Mouse (Mus musculus) naive thymus-derived CD4-positive, alpha-beta T cell, adult 2 months (primary cell): ENCODE results near the gene Wdhd1.
A peak's percentile ranks its signal among the peaks of the same experiment; 100 is the strongest.

Source experiments
- DNase-seq: peaks from one replicate; pipeline ENCODE4 v3.0.0-alpha.2; 2011; ENCODE audit warnings: low read depth

The Wdhd1 gene

GRCm38 (mm10) chr14:47221567-47221966 is 55.1 kb downstream of the Wdhd1 start:
- DNase-seq = no peak

- no peak for DNase-seq
These were observed 56.2 kb downstream of the Wdhd1 start for GRCm38 (mm10) chr14:47220231-47221025.

GRCm38 (mm10) chr14:47218766-47219606 is 57.7 kb downstream of the Wdhd1 start:
- DNase-seq = no peak

- no peak for DNase-seq
These were observed 60.1 kb downstream of the Wdhd1 start for GRCm38 (mm10) chr14:47216541-47216940.

GRCm38 (mm10) chr14:47214367-47214766 is 62.3 kb downstream of the Wdhd1 start:
- no peak for DNase-seq

DNA sequence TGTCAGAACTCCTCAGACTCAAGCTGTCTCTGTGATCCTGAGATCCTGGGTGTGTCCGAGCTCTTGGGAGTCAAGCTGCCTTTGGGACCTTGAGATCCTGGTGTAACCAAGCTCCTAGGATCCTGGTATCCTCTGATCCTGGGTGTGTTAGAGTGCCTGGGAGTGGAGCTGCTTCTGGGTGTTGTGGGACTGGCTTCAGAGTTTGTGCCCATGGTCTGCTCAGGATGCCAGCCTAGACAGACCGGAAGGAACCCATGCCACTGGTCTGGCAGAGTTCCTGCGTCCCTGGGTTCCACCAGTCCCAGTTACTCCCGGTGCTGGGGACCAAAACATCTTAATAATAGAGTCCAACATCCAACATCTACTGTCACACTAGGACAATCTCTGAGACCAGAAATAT is 63.4 kb downstream of the Wdhd1 start:
- no peak for DNase-seq

DNA sequence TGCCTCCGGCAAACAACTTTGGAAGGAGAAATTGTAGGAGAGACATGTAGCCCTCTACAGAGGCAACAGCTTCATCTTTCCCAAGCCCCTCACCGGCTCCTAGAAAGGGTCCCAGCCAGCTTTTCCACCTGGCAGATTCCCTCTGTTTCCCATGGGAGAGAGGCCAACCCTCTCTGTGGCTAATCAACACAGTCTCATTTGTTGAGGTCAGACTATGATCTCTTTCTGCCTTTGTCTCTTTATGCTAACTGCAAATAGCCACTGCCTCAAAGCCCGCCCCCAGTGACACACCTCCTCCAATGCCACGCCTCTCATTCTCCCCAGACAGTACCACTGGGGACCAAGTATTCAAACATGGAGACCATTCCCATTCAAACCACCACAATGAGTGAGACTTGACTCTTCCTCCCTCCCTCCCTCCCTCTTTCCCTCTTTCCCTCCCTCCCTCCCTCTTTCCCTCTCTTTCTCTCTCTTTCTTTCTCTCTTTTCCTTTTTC is 66.9 kb downstream of the Wdhd1 start:
- no peak for DNase-seq

GRCm38 (mm10) chr14:47208564-47209493 is 67.8 kb downstream of the Wdhd1 start:
- no peak for DNase-seq

GRCm38 (mm10) chr14:47206601-47207000 is 70.1 kb downstream of the Wdhd1 start:
- no peak for DNase-seq

- no peak for DNase-seq
These were observed 71.2 kb downstream of the Wdhd1 start for GRCm38 (mm10) chr14:47205270-47205972.

DNA sequence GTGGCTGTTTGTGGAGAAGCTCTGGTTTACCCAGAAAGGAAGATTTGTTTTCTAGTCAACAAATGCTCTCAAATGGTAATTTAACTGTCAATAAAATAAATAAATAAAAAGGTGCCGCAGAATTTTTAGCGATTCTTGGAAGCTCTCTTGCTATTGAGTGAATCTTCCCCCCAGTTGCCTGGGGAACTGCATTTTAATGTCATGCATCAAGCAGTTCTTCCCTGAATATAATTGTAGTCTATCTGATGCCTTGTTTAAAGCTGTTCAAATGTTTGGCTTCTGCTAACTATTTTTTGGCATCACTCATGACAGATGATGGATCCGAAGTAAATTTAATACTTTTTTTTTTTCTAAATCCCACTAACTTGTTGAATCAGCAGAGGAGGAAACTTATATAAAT is 79.3 kb downstream of the Wdhd1 start:
- DNase-seq = no peak

GRCm38 (mm10) chr14:47196711-47197110 is 79.9 kb downstream of the Wdhd1 start:
- DNase-seq = no peak

GRCm38 (mm10) chr14:47194096-47194495 is 82.6 kb downstream of the Wdhd1 start:
- peak; percentile 63 for DNase-seq

DNA sequence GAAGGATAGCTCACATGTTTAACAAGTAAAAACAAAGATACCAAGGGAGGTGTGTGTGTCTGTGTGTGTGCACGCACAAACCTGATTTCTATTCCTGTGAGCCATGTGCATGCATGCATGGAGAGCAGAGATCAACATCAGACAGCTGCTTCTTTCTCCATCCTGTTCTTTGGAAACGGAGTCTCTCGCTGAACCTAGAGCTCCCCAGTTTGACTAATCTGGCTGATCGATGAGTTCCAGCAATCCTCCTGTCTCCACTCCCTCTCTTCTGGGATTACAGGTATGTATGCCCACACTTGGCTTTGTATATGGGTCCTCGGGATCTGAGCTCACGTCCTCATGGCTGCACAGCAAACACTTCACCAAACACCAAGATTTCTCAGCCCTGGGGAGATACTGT is 83.2 kb downstream of the Wdhd1 start:
- DNase-seq = no peak

- no peak for DNase-seq
These were observed 84.8 kb downstream of the Wdhd1 start for GRCm38 (mm10) chr14:47191861-47192260.
